Mouse (Mus musculus) heart, postnatal 10 days (tissue): ENCODE measurements around the gene Gsc2. TPM values are rescaled to one million over a fixed set of nuclear protein-coding genes. Genes with fewer than 3 reads are reported as not detected.

ENCODE experiments used
- DNase-seq, 2 experiments: peaks; one replicate each; pipeline ENCODE4 v3.0.0; 2021
- intact Hi-C: fragments of 180-260 bp; cut with DNase I; formaldehyde crosslinking; loops from one replicate; pipeline ENCODE4 v1.15.1; 2025
- total RNA-seq, 2 experiments: library from RNA; stranded (reverse); gene quantifications; 2 replicates each; pipeline ENCODE4 v1.2.3; 2021

Gsc2 gene
- total RNA-seq, 2 experiments from 2014 or later, result not detected

DNA sequence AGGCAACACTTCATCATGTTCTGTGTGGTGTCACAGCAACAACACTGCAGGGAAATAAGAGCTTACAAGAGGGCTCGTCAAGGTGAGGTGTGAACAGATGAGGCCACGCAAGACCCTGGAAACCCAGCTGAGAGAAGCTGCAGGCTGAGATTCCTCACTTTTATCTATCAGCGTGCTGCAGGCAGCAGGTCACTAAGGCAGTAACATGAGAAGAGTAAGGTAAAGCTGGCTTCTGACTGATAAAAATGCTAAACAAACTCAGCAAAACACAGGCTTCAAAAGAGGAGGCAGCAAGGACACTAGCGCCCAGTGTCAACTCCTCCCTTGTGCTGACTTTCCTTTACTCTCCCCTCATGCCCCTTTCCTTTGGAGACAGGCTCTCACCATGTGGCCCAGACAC lies 41.9 kb downstream of the Gsc2 start:
- no peak for DNase-seq
- intact Hi-C loops, result no loop called here

DNA sequence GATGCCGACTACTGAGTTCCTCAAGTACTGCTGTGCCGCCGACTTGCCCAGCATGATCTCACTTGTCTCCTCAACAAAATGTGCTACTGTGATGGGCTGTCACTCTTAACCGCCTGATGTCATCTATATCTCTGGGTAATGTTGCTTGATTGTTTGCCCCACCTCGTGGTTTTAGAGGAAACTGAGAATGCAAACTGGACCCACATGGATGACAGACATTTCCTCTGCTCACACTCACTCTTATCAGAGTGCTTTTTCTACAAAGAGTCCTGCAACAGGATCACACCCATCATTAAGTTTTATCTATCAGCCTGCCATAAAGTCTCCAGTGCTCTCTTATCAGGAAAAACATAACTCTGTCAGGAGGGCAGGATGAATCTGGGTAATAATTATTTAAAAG lies 43.6 kb downstream of the Gsc2 start:
- intact Hi-C loops, result no loop called here
- no peak for DNase-seq

DNA sequence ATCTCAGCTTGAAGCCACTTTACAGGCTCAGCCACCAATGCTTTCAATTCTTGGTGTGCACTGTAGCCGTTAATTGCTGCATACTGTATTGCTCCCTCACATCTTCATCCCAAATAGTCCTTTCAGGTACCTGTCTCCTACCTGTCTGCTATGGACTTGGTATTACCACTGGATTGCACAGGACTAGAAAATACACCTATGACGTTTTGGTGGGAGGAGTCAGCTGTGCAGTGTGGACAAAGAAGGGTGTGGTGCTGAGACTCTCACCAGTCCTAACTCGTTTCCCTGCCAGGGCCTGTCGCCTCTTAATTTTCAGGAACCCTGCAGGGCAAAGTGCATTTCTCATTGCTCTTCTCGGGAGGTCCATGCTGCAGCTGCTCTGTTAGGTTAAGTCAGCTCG lies 49.1 kb downstream of the Gsc2 start:
- DNase-seq, result no peak
- intact Hi-C loops, result no loop called here

GRCm38 (mm10) chr16:17865293-17865692 lies 49.6 kb downstream of the Gsc2 start:
- DNase-seq, result no peak
- intact Hi-C loops, result no loop called here

Other genes starting within 250 kb of the Gsc2 start
- gene Med15, start 182.2 kb downstream of the Gsc2 start, total RNA-seq, result 10 to 100 TPM; 34.7 to 39.1 TPM
- 10 to 100 TPM; 26.9 to 27.6 TPM for gene Klhl22, start 155.4 kb downstream of the Gsc2 start, total RNA-seq
- 10 to 100 TPM; 15.1 to 16.0 TPM for gene Scarf2, start 117.8 kb downstream of the Gsc2 start, total RNA-seq
- under 1 TPM in 1 of 2 experiments, not detected in 1; 0.22 TPM for gene B830017H08Rik, start 81.9 kb downstream of the Gsc2 start, total RNA-seq
- 1 to 10 TPM; 1.4 TPM for gene Car15, start 76.7 kb downstream of the Gsc2 start, total RNA-seq
- gene Gm20518, start 23.4 kb downstream of the Gsc2 start, total RNA-seq, result under 1 TPM; 0.17 to 0.19 TPM
- gene Tssk1, start 20.8 kb downstream of the Gsc2 start, total RNA-seq, result under 1 TPM in 1 of 2 experiments, not detected in 1; 0.07 TPM
- 10 to 100 TPM; 50.8 to 52.7 TPM for gene Dgcr2, start 16.5 kb downstream of the Gsc2 start, total RNA-seq
- not detected for gene Tssk2, start 16.4 kb downstream of the Gsc2 start, total RNA-seq
- 10 to 100 TPM; 16.3 to 16.5 TPM for gene Ess2, start 3.7 kb downstream of the Gsc2 start, total RNA-seq
- gene Slc25a1, start 13.2 kb upstream of the Gsc2 start, total RNA-seq, result 10 to 100 TPM; 12.7 to 13.5 TPM
- not detected for gene Vpreb2, start 65.4 kb upstream of the Gsc2 start, total RNA-seq
- 10 to 100 TPM; 42.8 to 47.4 TPM for gene Dgcr6, start 137.8 kb upstream of the Gsc2 start, total RNA-seq
- 10 to 100 TPM in 1 of 2 experiments, 1 to 10 TPM in 1; 6.4 to 11.4 TPM for gene Prodh, start 175.1 kb upstream of the Gsc2 start, total RNA-seq
- gene Rtn4r, start 212.6 kb upstream of the Gsc2 start, total RNA-seq, result 1 to 10 TPM; 7.7 to 7.9 TPM